In the genomic region with DNA sequence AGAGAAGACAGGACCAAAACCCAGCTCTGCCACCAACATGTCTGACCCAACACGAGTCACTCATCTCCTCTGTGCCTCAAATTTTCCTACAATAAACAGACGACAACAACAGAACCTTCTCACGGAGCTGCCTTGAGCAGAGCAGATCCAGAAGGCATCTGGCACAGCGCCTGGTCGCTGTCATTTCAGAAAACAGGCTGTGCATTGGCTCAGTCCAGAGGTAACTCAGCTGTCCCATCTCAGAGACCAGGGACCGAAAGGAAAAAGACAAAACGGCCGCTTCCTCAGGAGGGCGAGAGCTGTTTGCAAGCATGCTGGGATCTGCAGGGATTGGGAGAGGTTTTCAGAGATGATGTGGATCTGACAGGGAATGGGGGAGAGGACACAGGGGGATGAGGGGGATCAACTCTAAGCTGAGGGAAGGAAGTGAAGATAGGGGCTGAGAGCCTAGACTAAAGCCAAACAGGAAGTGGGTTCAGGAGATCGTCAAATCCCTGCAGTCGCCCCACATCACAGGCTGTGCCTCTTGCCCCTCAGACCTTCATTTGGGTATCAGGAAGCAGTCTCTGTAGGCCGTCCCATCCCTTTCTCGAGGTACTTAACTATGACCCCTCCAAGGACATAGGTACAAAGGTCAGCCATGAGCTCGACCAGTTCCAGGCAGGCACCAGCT, we compare ENCODE assay signal across 9 mouse cellular contexts. TPM values are rescaled to one million over a fixed set of nuclear protein-coding genes. Genes with fewer than 3 reads are reported as not detected.
DNase-seq lines count a peak whose midpoint lies in the region; ATAC-seq lines count a peak whose summit lies in the region.
"Had no signal": no experiment of that assay in that cellular context is flagged by ENCODE, and none has a peak within 500 bp of the region (broad histone marks: within the 10 kb centered on the region; RNA-seq: fewer than 3 reads in every experiment).

No protein-coding gene starts in this region.

- no peak for ATAC-seq in erythroblast, adult 5-6 weeks (replicated peaks; ENCODE audit: low FRiP score, poor library complexity, severe bottlenecking)
- 0 out of 2 replicates have a peak, but pooled peaks have one; percentile 12 for ATAC-seq in heart, embryonic 16.5 days (replicated peaks; ENCODE audit: extremely low read depth, insufficient read depth, low FRiP score)

- DNase-seq in right cerebral cortex, postnatal 14 days: peak; percentile 28
- no peak for DNase-seq in right cerebral cortex, postnatal 25 days
- DNase-seq in lung, postnatal 4 days: peak; percentile 68 to 88
- DNase-seq in embryo, embryonic 10 days (ENCODE audit: low spot score): no peak
- DNase-seq in right cerebral cortex, postnatal 36 days (ENCODE audit: low spot score in 2 of 2): no peak

- H3K27ac ChIP-seq in heart, embryonic 16.5 days (ENCODE audit: low read length): peak overlapping the region; percentile 72

- H3K27me3 ChIP-seq in erythroblast, embryonic 14.5 days (ENCODE audit: control insufficient read depth): no peaks in the 10 kb centered on the region
- H3K27me3 ChIP-seq in heart, embryonic 16.5 days (ENCODE audit: control insufficient read depth, insufficient read depth, low read length): no peaks in the 10 kb centered on the region
- H3K27me3 ChIP-seq: CH12.LX had no signal

- peak overlapping the region; percentile 30 for H3K9ac ChIP-seq in heart, embryonic 16.5 days (ENCODE audit: low read length)

- peak overlapping the region; percentile 53 for H3K4me2 ChIP-seq in heart, embryonic 16.5 days (ENCODE audit: low read depth, low read length)

- peak overlapping the region; percentile 74 for H3K4me3 ChIP-seq in erythroblast, embryonic 14.5 days (replicated peaks)
- peak overlapping the region; percentile 26; the same call in 1 of the 2 replicates for H3K4me3 ChIP-seq in heart, embryonic 16.5 days (ENCODE audit: low read length)

- WGBS in heart, embryonic 16.5 days: 24% methylated on average over 14 of the region's 14 CpGs

- no peaks in the 10 kb centered on the region; the same call in 1 of the 2 replicates for H3K9me3 ChIP-seq in erythroblast, embryonic 14.5 days (ENCODE audit: control insufficient read depth, low read length)
- no peaks in the 10 kb centered on the region for H3K9me3 ChIP-seq in heart, embryonic 16.5 days (replicated peaks; ENCODE audit: control insufficient read depth, low read length)

- H3K36me3 ChIP-seq in erythroblast, embryonic 14.5 days (ENCODE audit: control insufficient read depth): peaks cover 95% of the 10 kb centered on the region
- H3K36me3 ChIP-seq in heart, embryonic 16.5 days (ENCODE audit: control insufficient read depth, insufficient read depth): 0 out of 2 replicates have a peak, but pooled peaks cover 2% of the 10 kb centered on the region

- H3K4me1 ChIP-seq in erythroblast, embryonic 14.5 days (ENCODE audit: control insufficient read depth): peaks cover 57% of the 10 kb centered on the region
- peaks cover 34% of the 10 kb centered on the region for H3K4me1 ChIP-seq in heart, embryonic 16.5 days (ENCODE audit: control insufficient read depth, insufficient read depth, low read length)

RNA-seq across cellular contexts. Expression of a gene that starts 4.6 kb away (rescaled TPM):
- 12.9 and 15.2 TPM in 2 replicates for polyA plus RNA-seq in erythroblast, embryonic 14.5 days (2012)
- 323 and 353 TPM in 2 replicates for total RNA-seq in erythroblast, adult 5-6 weeks (2015; ENCODE audit: low replicate concordance)
- 448 and 511 TPM in 2 replicates for total RNA-seq in erythroblast, adult 5-6 weeks (2017; ENCODE audit: low replicate concordance)
- 17.1 and 19.0 TPM in 2 replicates for polyA plus RNA-seq in heart, embryonic 16.5 days (2015; fragmentation: Nextera tagmentation; extraction: Ambion mirVana)

RNA-seq across cellular contexts. Expression of a gene that starts 29.2 kb away (rescaled TPM):
- polyA plus RNA-seq in erythroblast, embryonic 14.5 days (2012): 0.49 and 0.92 TPM in 2 replicates
- total RNA-seq in erythroblast, adult 5-6 weeks (2015; ENCODE audit: low replicate concordance): 40.0 and 44.9 TPM in 2 replicates
- total RNA-seq in erythroblast, adult 5-6 weeks (2017; ENCODE audit: low replicate concordance): 69.3 and 79.0 TPM in 2 replicates
- polyA plus RNA-seq in heart, embryonic 16.5 days (2015; fragmentation: Nextera tagmentation; extraction: Ambion mirVana): 20.3 and 21.6 TPM in 2 replicates

RNA-seq across cellular contexts. Expression of a gene that starts 42.9 kb away (rescaled TPM):
- 1.8 TPM in 2 replicates for polyA plus RNA-seq in erythroblast, embryonic 14.5 days (2012)
- total RNA-seq in erythroblast, adult 5-6 weeks (2015; ENCODE audit: low replicate concordance): 17.6 and 18.6 TPM in 2 replicates
- total RNA-seq in erythroblast, adult 5-6 weeks (2017; ENCODE audit: low replicate concordance): 16.5 and 24.8 TPM in 2 replicates
- polyA plus RNA-seq in heart, embryonic 16.5 days (2015; fragmentation: Nextera tagmentation; extraction: Ambion mirVana): 25.4 and 27.9 TPM in 2 replicates

RNA-seq across cellular contexts. Expression of a gene that starts 43.0 kb away (rescaled TPM):
- polyA plus RNA-seq in erythroblast, embryonic 14.5 days (2012): 0.09 and 0.17 TPM in 2 replicates
- 4.6 and 9.4 TPM in 2 replicates for total RNA-seq in erythroblast, adult 5-6 weeks (2015; ENCODE audit: low replicate concordance)
- total RNA-seq in erythroblast, adult 5-6 weeks (2017; ENCODE audit: low replicate concordance): 4.6 and 5.0 TPM in 2 replicates
- polyA plus RNA-seq in heart, embryonic 16.5 days (2015; fragmentation: Nextera tagmentation; extraction: Ambion mirVana): 3.0 and 3.3 TPM in 2 replicates

Comparison
In these comparisons a context has a peak if more than half of its experiments do, and no peak if none do; other contexts are left out.
1. DNase-seq: peak in right cerebral cortex, postnatal 14 days (single experiment) and lung, postnatal 4 days (2 of 2); none in right cerebral cortex, postnatal 25 days (single experiment), embryo, embryonic 10 days (single experiment) and right cerebral cortex, postnatal 36 days (0 of 2).
2. RNA of a gene that starts 29.2 kb away (polyA plus RNA-seq): 20.3 to 21.6 TPM in heart, embryonic 16.5 days; 0.49 to 0.92 TPM in erythroblast, embryonic 14.5 days; every median in the first group is over 10 times any median in the second.